In the genomic region with DNA sequence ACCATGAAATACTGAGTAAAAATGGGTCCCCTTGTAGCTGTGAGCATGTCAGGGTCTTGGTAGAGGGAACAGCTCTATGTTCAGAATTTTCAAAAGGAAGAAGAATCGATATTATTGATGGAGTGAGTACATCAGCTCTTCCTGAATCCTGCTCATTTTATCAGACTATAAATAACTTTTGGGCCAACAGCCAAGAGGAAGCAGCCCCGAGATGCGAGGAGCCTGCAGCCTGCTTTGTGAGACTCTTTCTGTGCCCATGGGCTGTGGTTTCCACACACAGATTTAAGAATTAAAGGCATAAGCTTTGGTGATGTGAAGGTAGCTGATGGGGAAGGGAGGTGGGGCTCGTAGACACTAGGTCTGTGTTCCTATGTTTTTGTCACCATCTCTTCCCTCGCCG, we compare ENCODE assay signal across 34 mouse cellular contexts.
"Had no signal": no experiment of that assay in that cellular context is flagged by ENCODE, and none has a peak within 500 bp of the region (broad histone marks: within the 10 kb centered on the region; RNA-seq: fewer than 3 reads in every experiment).

No protein-coding gene starts in this region.

- H3K9me3 ChIP-seq: heart, embryonic 12.5 days; heart, embryonic 13.5 days; heart, embryonic 15.5 days; hindbrain, embryonic 10.5 days; hindbrain, embryonic 12.5 days; hindbrain, embryonic 13.5 days; hindbrain, embryonic 15.5 days; intestine, embryonic 15.5 days; kidney, embryonic 15.5 days had no signal

- H3K9ac ChIP-seq: heart, embryonic 12.5 days; heart, embryonic 13.5 days; heart, embryonic 15.5 days; hindbrain, embryonic 12.5 days; hindbrain, embryonic 13.5 days; hindbrain, embryonic 14.5 days; hindbrain, embryonic 15.5 days; intestine, embryonic 15.5 days; kidney, embryonic 15.5 days had no signal

- H3K4me3 ChIP-seq: heart, embryonic 12.5 days; heart, embryonic 13.5 days; heart, embryonic 15.5 days; hindbrain, embryonic 10.5 days; hindbrain, embryonic 12.5 days; hindbrain, embryonic 13.5 days; hindbrain, embryonic 15.5 days; intestine, embryonic 15.5 days; kidney, embryonic 15.5 days; layer of hippocampus, adult 2 months; left cerebral cortex, adult 2 months had no signal

- H3K27ac ChIP-seq: heart, embryonic 13.5 days; heart, embryonic 15.5 days; hindbrain, embryonic 12.5 days; hindbrain, embryonic 13.5 days; hindbrain, embryonic 14.5 days; hindbrain, embryonic 15.5 days; hindbrain, postnatal 0 days; intestine, embryonic 15.5 days; kidney, embryonic 15.5 days; kidney, postnatal 0 days; layer of hippocampus, adult 2 months; left cerebral cortex, adult 2 months had no signal

- ATAC-seq: hindbrain, embryonic 16.5 days; hindbrain, postnatal 0 days; inflammation-experienced regulatory T-cells, adult 6 months; intestine, embryonic 15.5 days; intestine, embryonic 16.5 days; intestine, postnatal 0 days had no signal

- DNase-seq: heart, postnatal 10 days; heart, postnatal 14 days; heart, postnatal 36 days; heart, postnatal 4 days; kidney, adult 11 months; kidney, adult 18-20 months; kidney, adult 2 months; kidney, adult 8-10 months; kidney, adult 9 months; kidney, postnatal 10 days; kidney, postnatal 14 days; kidney, postnatal 36 days; kidney, postnatal 4 days; layer of hippocampus, adult 9-11 months; layer of hippocampus, postnatal 36 days had no signal

- H3K4me2 ChIP-seq: heart, embryonic 11.5 days; heart, embryonic 12.5 days; heart, embryonic 13.5 days; heart, embryonic 15.5 days; hindbrain, embryonic 12.5 days; hindbrain, embryonic 13.5 days; hindbrain, embryonic 14.5 days; hindbrain, embryonic 15.5 days; intestine, embryonic 15.5 days; kidney, embryonic 15.5 days had no signal

- H3K36me3 ChIP-seq: heart, embryonic 12.5 days; heart, embryonic 13.5 days; heart, embryonic 15.5 days; hindbrain, embryonic 10.5 days; hindbrain, embryonic 12.5 days; hindbrain, embryonic 13.5 days; hindbrain, embryonic 15.5 days; intestine, embryonic 15.5 days; kidney, embryonic 15.5 days had no signal
